In genomic region chr9:105556141-105556735, GRCm38 (mm10) we compare ENCODE assay signal across 12 mouse cellular contexts. TPM values are rescaled to one million over a fixed set of nuclear protein-coding genes. Genes with fewer than 3 reads are reported as not detected.
DNase-seq lines count a peak whose midpoint lies in the region; ATAC-seq lines count a peak whose summit lies in the region.
"Had no signal": no experiment of that assay in that cellular context is flagged by ENCODE, and none has a peak within 500 bp of the region (broad histone marks: within the 10 kb centered on the region; RNA-seq: fewer than 3 reads in every experiment).

No protein-coding gene starts in this region.

- peak; percentile 4 for DNase-seq in kidney, adult 11 months
- no peak for DNase-seq in kidney, postnatal 4 days
- DNase-seq in adipocyte (ENCODE audit: low spot score) = peak; percentile 26
- DNase-seq in spleen, adult 18-20 months = no peak
- no peak for DNase-seq in gastrocnemius, postnatal 10 days
- no peak for DNase-seq in cerebellum, adult 9-11 months
- DNase-seq: cerebellum, adult 2 months had no signal

- no peak overlapping the region for H3K4me2 ChIP-seq in intestine, embryonic 16.5 days (ENCODE audit: low read depth, low read length)
- no peak overlapping the region for H3K4me2 ChIP-seq in liver, embryonic 16.5 days (ENCODE audit: low read depth, low read length)
- H3K4me2 ChIP-seq: embryonic facial prominence, embryonic 13.5 days had no signal

- ATAC-seq in intestine, embryonic 16.5 days = peak; percentile 45; the same call in 1 of the 2 replicates
- ATAC-seq in liver, embryonic 16.5 days (ENCODE audit: low read depth) = peak; percentile 78
- ATAC-seq: forebrain, embryonic 16.5 days; inflammation-experienced regulatory T-cells, adult 6 months had no signal

- H3K9me3 ChIP-seq in intestine, embryonic 16.5 days (ENCODE audit: control insufficient read depth, low read length) = no peaks in the 10 kb centered on the region
- no peaks in the 10 kb centered on the region for H3K9me3 ChIP-seq in liver, embryonic 16.5 days (replicated peaks; ENCODE audit: control insufficient read depth, low read length)
- H3K9me3 ChIP-seq: embryonic facial prominence, embryonic 13.5 days had no signal

- H3K36me3 ChIP-seq in intestine, embryonic 16.5 days (ENCODE audit: control insufficient read depth, insufficient read depth, low read length) = no peaks in the 10 kb centered on the region
- no peaks in the 10 kb centered on the region for H3K36me3 ChIP-seq in liver, embryonic 16.5 days (ENCODE audit: control insufficient read depth, insufficient read depth)
- H3K36me3 ChIP-seq: embryonic facial prominence, embryonic 13.5 days had no signal

- H3K9ac ChIP-seq in intestine, embryonic 16.5 days (ENCODE audit: low read depth, low read length) = no peak overlapping the region
- H3K9ac ChIP-seq in liver, embryonic 16.5 days (ENCODE audit: low read depth, low read length) = no peak overlapping the region
- H3K9ac ChIP-seq: embryonic facial prominence, embryonic 13.5 days had no signal

- no peaks in the 10 kb centered on the region for H3K27me3 ChIP-seq in intestine, embryonic 16.5 days (replicated peaks; ENCODE audit: control insufficient read depth, insufficient read depth, low read length)
- H3K27me3 ChIP-seq in liver, embryonic 16.5 days (ENCODE audit: control insufficient read depth, insufficient read depth, low read depth, low read length) = 0 out of 2 replicates have a peak, but pooled peaks cover 3% of the 10 kb centered on the region
- H3K27me3 ChIP-seq: embryonic facial prominence, embryonic 13.5 days had no signal

- H3K4me3 ChIP-seq in intestine, embryonic 16.5 days (ENCODE audit: low read length) = no peak overlapping the region
- no peak overlapping the region for H3K4me3 ChIP-seq in liver, embryonic 16.5 days (ENCODE audit: low read depth, low read length)
- H3K4me3 ChIP-seq: embryonic facial prominence, embryonic 13.5 days had no signal

- H3K4me1 ChIP-seq in intestine, embryonic 16.5 days (ENCODE audit: control insufficient read depth, insufficient read depth, low read length) = peaks cover 19% of the 10 kb centered on the region
- H3K4me1 ChIP-seq in liver, embryonic 16.5 days (ENCODE audit: control insufficient read depth, low read depth, low read length) = no peaks in the 10 kb centered on the region

- no peak overlapping the region for H3K27ac ChIP-seq in intestine, embryonic 16.5 days (ENCODE audit: low read length)
- no peak overlapping the region for H3K27ac ChIP-seq in liver, embryonic 16.5 days (ENCODE audit: low read length)
- H3K27ac ChIP-seq: embryonic facial prominence, embryonic 13.5 days had no signal

- 45% methylated on average over 8 of the region's 8 CpGs for WGBS in intestine, embryonic 16.5 days
- 48% methylated on average over 8 of the region's 8 CpGs for WGBS in liver, embryonic 16.5 days (ENCODE audit: insufficient replicate concordance)

RNA-seq across cellular contexts. Expression of gene Atp2c1, which starts 29.1 kb away (rescaled TPM):
- polyA plus RNA-seq in intestine, embryonic 16.5 days (2015; fragmentation: Nextera tagmentation; extraction: Ambion mirVana) = 39.7 and 48.9 TPM in 2 replicates
- polyA plus RNA-seq in liver, embryonic 16.5 days (2015; fragmentation: Nextera tagmentation; extraction: Ambion mirVana) = 21.1 and 21.4 TPM in 2 replicates
- 10 to 100 TPM; 35.7 to 47.4 TPM for total RNA-seq in gastrocnemius, postnatal 10 days (2021)

Comparison
In these comparisons a context has a peak if more than half of its experiments do, and no peak if none do; other contexts are left out.
1. DNase-seq: peak in kidney, adult 11 months (single experiment) and adipocyte (single experiment); none in kidney, postnatal 4 days (0 of 2), spleen, adult 18-20 months (0 of 2), gastrocnemius, postnatal 10 days (single experiment) and cerebellum, adult 9-11 months (single experiment).